Mouse (Mus musculus) lung, postnatal 25 days (tissue): ENCODE measurements around the gene Stxbp3.

ENCODE experiments used
- DNase-seq: peaks from one replicate; pipeline ENCODE4 v3.0.0; 2022; ENCODE audit warnings: low spot score

The Stxbp3 gene

DNA sequence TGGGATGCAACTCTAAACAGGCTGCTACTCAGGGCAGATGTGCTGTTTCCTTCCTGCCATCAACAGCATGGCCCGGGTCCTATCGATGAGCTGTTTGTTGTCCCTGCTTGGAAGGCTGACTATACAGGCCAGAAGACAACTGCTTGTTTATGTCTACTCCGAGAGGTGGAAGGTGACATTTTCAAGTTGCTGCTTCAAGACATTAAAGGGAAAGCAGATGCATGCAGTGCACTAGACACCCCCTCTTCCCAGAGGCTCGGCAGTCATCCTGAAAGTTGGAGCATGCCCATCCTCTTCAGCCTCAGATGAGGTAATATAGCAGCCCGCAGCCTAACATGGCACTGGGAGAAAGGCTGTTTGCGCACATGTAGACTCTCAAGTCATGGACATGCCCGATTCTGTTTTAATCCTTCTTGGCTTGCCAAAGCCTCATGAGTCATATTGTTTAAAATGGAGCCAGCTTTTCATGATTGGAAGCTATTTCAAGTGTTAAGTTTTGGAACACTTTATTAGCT lies 77.7 kb downstream of the Stxbp3 start:
- peak; percentile 28 for DNase-seq

DNA sequence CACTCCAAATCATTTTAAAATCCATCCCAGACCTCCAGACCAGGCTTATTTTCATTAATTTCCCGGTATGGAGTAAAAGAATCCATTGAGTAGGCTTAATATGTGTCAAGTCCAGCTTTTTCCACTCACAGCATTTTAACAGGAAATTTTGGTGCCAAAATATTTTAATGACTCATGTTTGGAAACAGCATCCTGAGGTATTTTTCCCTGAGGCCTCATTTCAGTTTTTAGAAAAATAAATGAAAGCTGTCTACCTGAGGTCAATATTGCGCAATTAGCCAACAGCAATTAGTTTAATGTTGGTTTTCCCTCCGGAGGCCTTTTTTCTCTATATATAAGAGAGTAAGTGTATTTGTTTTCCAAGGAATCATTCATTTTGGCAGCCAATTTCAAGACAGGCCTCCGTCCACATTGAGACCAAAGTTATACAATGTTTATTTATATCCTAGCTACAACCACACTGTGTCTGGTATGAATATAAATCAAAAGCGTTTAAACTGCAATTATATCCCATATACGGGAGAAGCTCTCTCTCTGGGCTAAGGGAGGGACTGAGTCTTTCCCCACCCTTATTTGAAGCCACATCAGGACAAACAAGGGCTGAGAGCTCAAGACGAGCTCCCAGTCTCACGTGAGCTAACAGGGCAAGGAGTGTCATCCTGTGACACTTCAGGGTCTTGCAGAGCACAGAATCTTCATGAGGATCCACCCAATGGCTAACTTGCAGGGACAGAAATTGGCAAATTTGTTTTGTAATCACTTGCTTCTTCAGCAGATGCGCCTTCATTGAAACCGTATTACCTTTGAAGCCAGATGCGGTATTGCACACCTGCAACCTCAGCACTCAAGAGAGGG lies 80.5 kb downstream of the Stxbp3 start:
- DNase-seq: peak; percentile 14

DNA sequence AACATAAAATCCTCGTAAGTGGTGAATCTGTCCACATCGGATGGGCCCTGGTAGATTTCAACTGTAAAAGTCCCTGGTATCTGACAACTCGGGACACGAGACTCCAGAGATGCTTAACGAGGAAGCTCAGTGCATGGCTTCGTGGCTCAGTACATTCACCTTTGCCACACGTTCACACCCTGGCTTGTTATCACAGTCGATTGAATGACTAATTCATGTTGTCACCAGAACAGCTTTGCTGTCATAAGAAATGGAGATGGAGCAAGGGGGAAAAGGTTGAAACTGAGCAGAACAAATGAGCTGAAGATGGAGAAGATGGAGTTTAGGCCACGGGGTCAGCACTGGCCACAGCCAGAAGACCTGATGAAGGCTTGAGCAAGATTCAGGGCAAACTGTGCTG lies 82.8 kb downstream of the Stxbp3 start:
- no peak for DNase-seq

DNA sequence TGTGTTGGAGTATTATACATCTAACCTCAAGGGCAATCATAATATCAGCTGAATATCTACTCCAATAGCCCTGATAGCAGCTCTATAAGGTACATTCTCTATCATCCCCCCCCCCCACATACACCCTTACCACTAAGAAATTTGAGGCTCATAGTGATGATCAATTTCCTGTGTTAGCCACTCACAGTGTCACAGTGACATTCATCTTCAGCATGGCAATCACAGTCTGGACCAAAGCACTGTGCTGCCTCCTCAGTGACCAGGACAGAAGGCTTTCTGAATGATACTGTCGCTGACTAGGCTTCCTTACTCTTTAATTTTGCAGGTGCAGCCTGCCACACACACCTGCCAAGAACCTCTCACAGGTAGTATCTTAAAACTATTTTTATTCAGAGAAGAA lies 84.2 kb downstream of the Stxbp3 start:
- no peak for DNase-seq

DNA sequence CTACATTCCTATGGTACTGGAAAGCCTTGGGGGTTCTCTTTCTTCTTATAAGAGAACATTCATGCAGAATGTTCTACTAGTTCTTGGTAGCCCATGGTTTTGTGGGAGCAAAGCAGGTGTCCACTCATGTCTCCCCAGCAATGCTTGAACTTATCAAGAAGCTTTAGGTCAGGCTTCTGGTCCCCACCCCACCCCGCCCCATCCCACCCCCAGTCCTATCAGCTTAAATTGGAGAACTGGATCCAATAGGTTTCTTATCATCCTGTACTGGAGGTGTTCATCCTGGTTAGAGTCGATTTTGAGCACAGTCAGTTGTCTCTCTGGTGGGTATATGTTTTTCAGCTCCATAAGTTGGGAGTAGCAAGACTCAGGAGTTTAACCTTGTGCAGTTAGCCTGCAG lies 84.8 kb downstream of the Stxbp3 start:
- no peak for DNase-seq

DNA sequence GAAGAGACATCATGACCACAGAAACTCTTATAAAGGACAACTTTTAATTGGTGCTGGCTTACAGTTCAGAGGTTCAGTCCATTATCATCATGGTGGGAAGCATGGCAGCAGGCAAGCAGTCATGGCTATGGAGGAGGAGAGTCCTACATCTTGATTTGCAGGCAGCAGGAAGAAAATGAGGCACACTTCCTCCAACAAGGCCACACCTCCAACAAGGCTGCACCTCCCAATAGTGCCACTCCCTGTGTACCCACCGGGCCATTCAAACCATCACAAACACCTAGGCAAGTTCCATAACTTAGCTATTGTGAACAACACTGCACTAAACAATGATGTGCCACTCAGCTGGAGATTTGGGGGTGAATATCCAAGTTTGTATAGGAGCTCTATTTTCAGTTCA lies 85.8 kb downstream of the Stxbp3 start:
- DNase-seq: no peak

DNA sequence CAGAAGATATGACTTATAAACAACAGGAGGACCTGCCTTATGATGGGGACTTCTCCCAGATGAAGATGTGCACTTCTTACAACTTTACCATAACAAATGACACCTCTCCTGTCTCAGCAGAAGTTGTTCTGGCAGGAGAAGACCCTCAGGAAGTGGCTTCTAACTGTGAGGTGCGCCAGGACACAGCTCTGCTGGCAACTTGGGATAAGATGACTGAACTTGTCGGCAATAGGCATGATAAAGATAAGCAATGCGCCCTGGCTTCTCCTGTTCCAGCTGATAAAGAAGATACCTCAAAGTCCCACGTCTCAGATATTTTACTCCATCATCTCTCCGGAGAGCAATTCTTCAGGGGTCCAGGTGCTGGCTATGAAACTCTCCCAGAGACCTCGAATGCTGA lies 88.6 kb downstream of the Stxbp3 start:
- DNase-seq: no peak

DNA sequence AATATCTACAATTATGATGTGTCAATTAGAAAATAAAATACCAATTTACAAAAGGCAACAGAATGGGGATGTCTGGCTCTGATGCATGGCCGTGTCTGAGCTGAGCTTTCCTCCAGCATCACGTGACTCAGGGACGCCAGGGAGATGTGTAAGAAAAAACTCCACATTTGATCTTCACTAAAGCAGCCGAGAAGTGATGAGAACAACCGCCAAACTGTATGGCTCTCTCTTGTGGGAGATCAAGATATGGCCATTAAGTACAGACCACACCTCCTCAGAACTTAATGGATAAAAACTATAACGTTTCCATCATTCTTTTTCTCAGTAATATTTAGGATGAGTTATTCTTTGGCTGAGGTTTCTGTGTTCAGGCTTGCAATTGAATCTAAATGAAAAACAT lies 89.3 kb downstream of the Stxbp3 start:
- no peak for DNase-seq

DNA sequence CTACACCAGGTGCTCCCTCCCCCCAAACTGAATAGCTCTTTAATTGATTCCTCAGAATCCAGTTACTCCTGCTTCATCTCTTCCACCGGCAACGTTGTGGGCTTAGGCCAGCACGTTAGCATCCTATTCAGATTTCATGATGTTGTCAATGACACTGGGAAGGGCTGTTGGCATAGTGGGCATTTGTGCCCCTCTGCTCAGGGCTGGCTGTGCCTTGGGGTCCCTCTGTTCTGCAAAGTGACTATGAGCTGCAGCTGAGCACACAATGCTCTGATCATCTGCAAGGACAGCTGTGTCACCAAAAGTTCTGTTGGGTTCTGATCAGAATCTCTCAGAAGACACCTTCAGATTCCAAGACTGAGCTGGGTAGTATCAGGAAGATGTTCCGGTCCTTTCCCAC lies 96.3 kb downstream of the Stxbp3 start:
- no peak for DNase-seq
